Mouse (Mus musculus): ENCODE measurements around the gene Cpne4. TPM values are rescaled to one million over a fixed set of nuclear protein-coding genes. Genes with fewer than 3 reads are reported as not detected.

Cpne4 gene
- polyA plus RNA-seq, 1 experiment from 2014 or later, result 0.51 TPM

DNA sequence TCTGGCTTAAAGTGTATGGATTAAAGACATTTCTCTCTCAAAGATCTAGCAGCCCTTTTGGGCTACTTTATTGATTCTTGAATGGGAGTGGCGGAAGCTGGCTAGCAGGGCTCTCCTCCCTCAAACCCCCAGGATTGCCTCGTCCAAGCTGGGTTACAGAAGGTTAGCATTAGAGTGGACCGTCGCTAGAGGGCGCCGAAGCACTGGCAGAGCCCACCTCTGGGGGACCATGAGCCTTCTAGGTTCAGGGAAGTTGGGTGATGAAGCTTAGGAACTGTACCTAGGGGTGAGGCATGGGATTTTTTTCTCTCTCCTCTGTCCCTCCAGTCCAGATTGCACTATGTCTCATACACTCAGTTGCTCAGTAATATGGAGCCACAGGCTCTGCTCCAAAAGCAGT, 27.4 kb downstream of the Cpne4 start:
- Histone ChIP-seq H3K4me1 (ENCODE audit: control insufficient read depth in 2 of 2, insufficient read depth in 2 of 2, low read length in 2 of 2) (no peaks in the 10 kb centered on the region), H3K27me3 (ENCODE audit: control insufficient read depth, insufficient read depth, low read length) (peaks cover 23% of the 10 kb centered on the region), H3K9ac (ENCODE audit: low read length) (no peak overlapping the region), H3K36me3 (ENCODE audit: control insufficient read depth, insufficient read depth, low read length) (no peaks in the 10 kb centered on the region), H3K9me3 (ENCODE audit: control insufficient read depth, low read length) (0 out of 2 replicates have a peak, but pooled peaks cover 2% of the 10 kb centered on the region), H3K4me3 (ENCODE audit: control insufficient read depth in 1 of 2, insufficient read depth in 1 of 2, low read depth in 1 of 2, low read length in 2 of 2) (no peak overlapping the region), H3K4me2 (ENCODE audit: low read length) (no peak overlapping the region), H3K27ac (replicated peaks in 1 of 2; ENCODE audit: control insufficient read depth in 1 of 2, insufficient read depth in 1 of 2, low read depth in 2 of 2, low read length in 2 of 2) (no peak overlapping the region)
- WGBS, result 2% methylated on average over 6 of the region's 6 CpGs
- no peak for ATAC-seq (ENCODE audit: insufficient number of reproducible peaks, insufficient read depth, low FRiP score, low read depth)

- no peak for ATAC-seq (ENCODE audit: insufficient number of reproducible peaks, insufficient read depth, low FRiP score, low read depth)
Observed at GRCm38 (mm10) chr9:104581921-104582624, 35.0 kb downstream of the Cpne4 start.

GRCm38 (mm10) chr9:104582675-104583074, 35.6 kb downstream of the Cpne4 start:
- ATAC-seq (ENCODE audit: insufficient number of reproducible peaks, insufficient read depth, low FRiP score, low read depth), result no peak
- no peaks in the 10 kb centered on the region for H3K27me3 ChIP-seq (ENCODE audit: control insufficient read depth, insufficient read depth, low read length)

More at GRCm38 (mm10) chr9:104581921-104582624, 35.0 kb downstream of the Cpne4 start:
- H3K27me3 ChIP-seq (ENCODE audit: control insufficient read depth, insufficient read depth, low read length), result no peaks in the 10 kb centered on the region
- H3K4me1 ChIP-seq (ENCODE audit: control insufficient read depth in 2 of 2, insufficient read depth in 2 of 2, low read length in 2 of 2), result no peaks in the 10 kb centered on the region
- H3K4me2 ChIP-seq (ENCODE audit: low read length), result no peak overlapping the region
- H3K9ac ChIP-seq (ENCODE audit: low read length), result no peak overlapping the region
- 58% methylated on average over 6 of the region's 6 CpGs for WGBS
- H3K27ac ChIP-seq (replicated peaks in 1 of 2; ENCODE audit: control insufficient read depth in 1 of 2, insufficient read depth in 1 of 2, low read depth in 2 of 2, low read length in 2 of 2), result no peak overlapping the region
- H3K9me3 ChIP-seq (ENCODE audit: control insufficient read depth, low read length), result 0 out of 2 replicates have a peak, but pooled peaks cover 2% of the 10 kb centered on the region
- no peaks in the 10 kb centered on the region for H3K36me3 ChIP-seq (ENCODE audit: control insufficient read depth, insufficient read depth, low read length)
- H3K4me3 ChIP-seq (ENCODE audit: control insufficient read depth in 1 of 2, insufficient read depth in 1 of 2, low read depth in 1 of 2, low read length in 2 of 2), result no peak overlapping the region

GRCm38 (mm10) chr9:104594550-104594949, 47.5 kb downstream of the Cpne4 start:
- H3K36me3 ChIP-seq (ENCODE audit: control insufficient read depth, insufficient read depth, low read length), result no peaks in the 10 kb centered on the region
- no peak overlapping the region for H3K4me2 ChIP-seq (ENCODE audit: low read length)
- no peak for ATAC-seq (ENCODE audit: insufficient number of reproducible peaks, insufficient read depth, low FRiP score, low read depth)
- 27% methylated on average over 5 of the region's 5 CpGs for WGBS
- no peak overlapping the region for H3K9ac ChIP-seq (ENCODE audit: low read length)
- no peaks in the 10 kb centered on the region for H3K4me1 ChIP-seq (ENCODE audit: control insufficient read depth in 2 of 2, insufficient read depth in 2 of 2, low read length in 2 of 2)
- H3K4me3 ChIP-seq (ENCODE audit: control insufficient read depth in 1 of 2, insufficient read depth in 1 of 2, low read depth in 1 of 2, low read length in 2 of 2), result no peak overlapping the region
- H3K27me3 ChIP-seq (ENCODE audit: control insufficient read depth, insufficient read depth, low read length), result no peaks in the 10 kb centered on the region
- peaks cover 9% of the 10 kb centered on the region for H3K9me3 ChIP-seq (ENCODE audit: control insufficient read depth, low read length)
- H3K27ac ChIP-seq (replicated peaks in 1 of 2; ENCODE audit: control insufficient read depth in 1 of 2, insufficient read depth in 1 of 2, low read depth in 2 of 2, low read length in 2 of 2), result no peak overlapping the region

More at GRCm38 (mm10) chr9:104582675-104583074, 35.6 kb downstream of the Cpne4 start:
- H3K9ac ChIP-seq (ENCODE audit: low read length), result no peak overlapping the region
- H3K27ac ChIP-seq (replicated peaks in 1 of 2; ENCODE audit: control insufficient read depth in 1 of 2, insufficient read depth in 1 of 2, low read depth in 2 of 2, low read length in 2 of 2), result no peak overlapping the region
- H3K4me1 ChIP-seq (ENCODE audit: control insufficient read depth in 2 of 2, insufficient read depth in 2 of 2, low read length in 2 of 2), result no peaks in the 10 kb centered on the region
- no peaks in the 10 kb centered on the region for H3K36me3 ChIP-seq (ENCODE audit: control insufficient read depth, insufficient read depth, low read length)
- H3K4me3 ChIP-seq (ENCODE audit: control insufficient read depth in 1 of 2, insufficient read depth in 1 of 2, low read depth in 1 of 2, low read length in 2 of 2), result no peak overlapping the region
- no peak overlapping the region for H3K4me2 ChIP-seq (ENCODE audit: low read length)
- no peaks in the 10 kb centered on the region for H3K9me3 ChIP-seq (ENCODE audit: control insufficient read depth, low read length)
- 53% methylated on average over 6 of the region's 6 CpGs for WGBS

DNA sequence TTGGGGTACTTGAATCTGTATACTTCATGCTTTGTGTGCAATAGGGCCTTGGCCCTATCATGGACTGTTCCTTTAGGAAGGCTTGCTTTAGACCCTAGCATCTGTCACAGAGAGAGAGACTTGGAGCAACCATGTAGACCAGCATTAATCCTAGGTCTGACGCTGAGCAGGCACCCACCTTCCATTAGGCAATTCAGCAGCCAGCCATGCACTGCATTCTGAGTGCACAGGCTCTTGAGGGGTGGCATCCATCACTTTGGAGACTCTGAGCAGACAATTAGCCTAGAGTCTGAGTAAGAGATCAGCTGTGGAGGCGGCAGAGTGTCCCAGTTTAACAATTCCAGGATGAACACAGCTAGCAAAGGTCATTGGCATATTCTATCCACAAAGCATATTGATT, 47.9 kb downstream of the Cpne4 start:
- no peak overlapping the region for H3K27ac ChIP-seq (replicated peaks in 1 of 2; ENCODE audit: control insufficient read depth in 1 of 2, insufficient read depth in 1 of 2, low read depth in 2 of 2, low read length in 2 of 2)
- 46% methylated on average over 2 of the region's 2 CpGs for WGBS
- no peaks in the 10 kb centered on the region for H3K27me3 ChIP-seq (ENCODE audit: control insufficient read depth, insufficient read depth, low read length)
- H3K4me1 ChIP-seq (ENCODE audit: control insufficient read depth in 2 of 2, insufficient read depth in 2 of 2, low read length in 2 of 2), result no peaks in the 10 kb centered on the region
- H3K9ac ChIP-seq (ENCODE audit: low read length), result no peak overlapping the region
- no peak overlapping the region for H3K4me3 ChIP-seq (ENCODE audit: control insufficient read depth in 1 of 2, insufficient read depth in 1 of 2, low read depth in 1 of 2, low read length in 2 of 2)
- peaks cover 9% of the 10 kb centered on the region for H3K9me3 ChIP-seq (ENCODE audit: control insufficient read depth, low read length)
- H3K36me3 ChIP-seq (ENCODE audit: control insufficient read depth, insufficient read depth, low read length), result no peaks in the 10 kb centered on the region
- no peak overlapping the region for H3K4me2 ChIP-seq (ENCODE audit: low read length)
- ATAC-seq (ENCODE audit: insufficient number of reproducible peaks, insufficient read depth, low FRiP score, low read depth), result no peak

DNA sequence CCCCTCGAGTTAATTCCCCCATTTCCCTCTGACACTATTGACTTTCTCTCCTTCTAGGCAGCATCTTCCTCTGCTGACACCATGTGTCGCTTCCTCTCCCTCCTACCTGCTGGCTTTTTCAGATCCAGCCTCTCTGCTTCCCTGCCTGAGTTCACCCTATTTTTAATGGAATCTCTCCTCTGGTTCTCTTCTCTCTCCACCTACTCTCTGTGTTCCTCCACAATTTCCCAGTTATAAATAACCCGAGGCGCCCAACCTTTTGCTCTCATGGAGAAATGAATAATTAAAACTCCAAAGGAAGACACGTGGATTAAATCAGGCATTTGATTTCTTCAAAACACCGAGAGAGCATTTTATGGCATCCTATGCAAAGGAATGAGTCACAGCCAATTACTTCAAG, 65.4 kb downstream of the Cpne4 start:
- Histone ChIP-seq H3K4me2 (ENCODE audit: low read length) (no peak overlapping the region), H3K27ac (replicated peaks in 1 of 2; ENCODE audit: control insufficient read depth in 1 of 2, insufficient read depth in 1 of 2, low read depth in 2 of 2, low read length in 2 of 2) (no peak overlapping the region), H3K4me1 (ENCODE audit: control insufficient read depth in 2 of 2, insufficient read depth in 2 of 2, low read length in 2 of 2) (no peaks in the 10 kb centered on the region), H3K27me3 (ENCODE audit: control insufficient read depth, insufficient read depth, low read length) (no peaks in the 10 kb centered on the region), H3K36me3 (ENCODE audit: control insufficient read depth, insufficient read depth, low read length) (no peaks in the 10 kb centered on the region), H3K9me3 (ENCODE audit: control insufficient read depth, low read length) (no peaks in the 10 kb centered on the region), H3K9ac (ENCODE audit: low read length) (no peak overlapping the region), H3K4me3 (ENCODE audit: control insufficient read depth in 1 of 2, insufficient read depth in 1 of 2, low read depth in 1 of 2, low read length in 2 of 2) (no peak overlapping the region)
- WGBS, result 71% methylated on average over 6 of the region's 6 CpGs
- ATAC-seq (ENCODE audit: insufficient number of reproducible peaks, insufficient read depth, low FRiP score, low read depth), result no peak

- Histone ChIP-seq H3K4me1 (ENCODE audit: control insufficient read depth in 2 of 2, insufficient read depth in 2 of 2, low read length in 2 of 2) (no peaks in the 10 kb centered on the region), H3K9ac (ENCODE audit: low read length) (no peak overlapping the region), H3K36me3 (ENCODE audit: control insufficient read depth, insufficient read depth, low read length) (no peaks in the 10 kb centered on the region), H3K27me3 (ENCODE audit: control insufficient read depth, insufficient read depth, low read length) (no peaks in the 10 kb centered on the region), H3K9me3 (ENCODE audit: control insufficient read depth, low read length) (no peaks in the 10 kb centered on the region), H3K4me2 (ENCODE audit: low read length) (no peak overlapping the region), H3K27ac (replicated peaks in 1 of 2; ENCODE audit: control insufficient read depth in 1 of 2, insufficient read depth in 1 of 2, low read depth in 2 of 2, low read length in 2 of 2) (no peak overlapping the region), H3K4me3 (ENCODE audit: control insufficient read depth in 1 of 2, insufficient read depth in 1 of 2, low read depth in 1 of 2, low read length in 2 of 2) (no peak overlapping the region)
- ATAC-seq (ENCODE audit: insufficient number of reproducible peaks, insufficient read depth, low FRiP score, low read depth), result no peak
- 51% methylated on average over 6 of the region's 6 CpGs for WGBS
Observed at GRCm38 (mm10) chr9:104616691-104617090, 69.6 kb downstream of the Cpne4 start.

DNA sequence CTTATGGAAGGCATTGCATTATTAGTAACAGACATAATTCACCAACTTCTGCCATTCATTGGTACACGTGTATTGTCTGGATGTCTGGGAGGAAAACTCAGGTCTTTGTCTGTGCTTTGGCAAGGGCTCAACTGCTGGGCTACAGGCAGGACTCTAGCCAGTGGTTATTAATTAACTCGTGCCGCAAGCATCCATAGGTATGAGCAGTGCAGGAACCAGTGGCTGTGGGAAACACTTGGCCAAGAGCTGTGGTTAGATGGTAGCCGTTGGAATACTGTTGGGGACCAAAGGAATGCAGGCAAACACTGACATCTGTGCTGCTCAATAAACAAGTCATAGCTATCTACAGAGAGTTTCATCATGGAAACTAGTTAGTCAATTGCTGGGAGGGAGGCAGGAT, 76.5 kb downstream of the Cpne4 start:
- no peaks in the 10 kb centered on the region for H3K4me1 ChIP-seq (ENCODE audit: control insufficient read depth in 2 of 2, insufficient read depth in 2 of 2, low read length in 2 of 2)
- WGBS, result 78% methylated on average over 4 of the region's 4 CpGs
- ATAC-seq (ENCODE audit: insufficient number of reproducible peaks, insufficient read depth, low FRiP score, low read depth), result no peak
- H3K9ac ChIP-seq (ENCODE audit: low read length), result no peak overlapping the region
- H3K36me3 ChIP-seq (ENCODE audit: control insufficient read depth, insufficient read depth, low read length), result no peaks in the 10 kb centered on the region
- no peaks in the 10 kb centered on the region for H3K9me3 ChIP-seq (ENCODE audit: control insufficient read depth, low read length)
- no peak overlapping the region for H3K27ac ChIP-seq (replicated peaks in 1 of 2; ENCODE audit: control insufficient read depth in 1 of 2, insufficient read depth in 1 of 2, low read depth in 2 of 2, low read length in 2 of 2)
- peaks cover 1% of the 10 kb centered on the region; the same call in 1 of the 2 replicates for H3K27me3 ChIP-seq (ENCODE audit: control insufficient read depth, insufficient read depth, low read length)
- no peak overlapping the region for H3K4me2 ChIP-seq (ENCODE audit: low read length)
- no peak overlapping the region for H3K4me3 ChIP-seq (ENCODE audit: control insufficient read depth in 1 of 2, insufficient read depth in 1 of 2, low read depth in 1 of 2, low read length in 2 of 2)
